Mouse (Mus musculus): ENCODE results near the gene Kirrel3. TPM values are rescaled to one million over a fixed set of nuclear protein-coding genes. Genes with fewer than 3 reads are reported as not detected.

Kirrel3 gene
- polyA plus RNA-seq (2015; fragmentation: Nextera tagmentation; extraction: Ambion mirVana), result 0.60 and 0.69 TPM in 2 replicates

- Histone ChIP-seq H3K27ac (ENCODE audit: low read depth, low read length) (no peak within 1 kb of the TSS), H3K9me3 (ENCODE audit: control insufficient read depth) (no peaks in the 10 kb centered on the region), H3K36me3 (ENCODE audit: control insufficient read depth, insufficient read depth) (no peaks in the 10 kb centered on the region), H3K4me3 (ENCODE audit: low read depth, low read length) (peak within 1 kb of the TSS; percentile 39), H3K4me1 (replicated peaks; ENCODE audit: control insufficient read depth, insufficient read depth, low read length) (no peaks in the 10 kb centered on the region), H3K9ac (ENCODE audit: low read depth, low read length) (peak within 1 kb of the TSS; percentile 17; the same call in 1 of the 2 replicates), H3K27me3 (replicated peaks; ENCODE audit: control insufficient read depth, insufficient read depth, low read length) (peaks cover 60% of the 10 kb centered on the region), H3K4me2 (replicated peaks; ENCODE audit: low read depth) (peak within 1 kb of the TSS; percentile 73)
- WGBS, result 0% methylated on average over 35 of the region's 35 CpGs
- ATAC-seq, result no peak
- peak; percentile 74 for TF ChIP-seq CTCF (IDR thresholded peaks at IDR 0.05; ENCODE audit: low read depth)
These were observed at the start of gene Kirrel3 for GRCm38 (mm10) chr9:34485759-34486431. Gene Kirrel3, plus strand, starts transcription at chr9:34485894.

- Histone ChIP-seq H3K9ac (ENCODE audit: low read depth, low read length) (no peak overlapping the region), H3K27ac (ENCODE audit: low read depth, low read length) (no peak overlapping the region), H3K4me1 (replicated peaks; ENCODE audit: control insufficient read depth, insufficient read depth, low read length) (no peaks in the 10 kb centered on the region), H3K27me3 (replicated peaks; ENCODE audit: control insufficient read depth, insufficient read depth, low read length) (no peaks in the 10 kb centered on the region), H3K9me3 (ENCODE audit: control insufficient read depth) (no peaks in the 10 kb centered on the region), H3K36me3 (ENCODE audit: control insufficient read depth, insufficient read depth) (no peaks in the 10 kb centered on the region), H3K4me2 (replicated peaks; ENCODE audit: low read depth) (no peak overlapping the region), H3K4me3 (ENCODE audit: low read depth, low read length) (no peak overlapping the region)
- ATAC-seq, result no peak
- WGBS, result 78% methylated on average over 4 of the region's 4 CpGs
- TF ChIP-seq CTCF (IDR thresholded peaks at IDR 0.05; ENCODE audit: low read depth), result no peak
These were observed 45.0 kb upstream of the Kirrel3 start for GRCm38 (mm10) chr9:34440721-34441120.

GRCm38 (mm10) chr9:34443950-34444349 is 41.7 kb upstream of the Kirrel3 start:
- ATAC-seq, result no peak
- WGBS, result 75% methylated on average over 4 of the region's 4 CpGs
- Histone ChIP-seq H3K4me1 (replicated peaks; ENCODE audit: control insufficient read depth, insufficient read depth, low read length) (no peaks in the 10 kb centered on the region), H3K9ac (ENCODE audit: low read depth, low read length) (no peak overlapping the region), H3K9me3 (ENCODE audit: control insufficient read depth) (no peaks in the 10 kb centered on the region), H3K27ac (ENCODE audit: low read depth, low read length) (no peak overlapping the region), H3K4me2 (replicated peaks; ENCODE audit: low read depth) (no peak overlapping the region), H3K27me3 (replicated peaks; ENCODE audit: control insufficient read depth, insufficient read depth, low read length) (no peaks in the 10 kb centered on the region), H3K36me3 (ENCODE audit: control insufficient read depth, insufficient read depth) (no peaks in the 10 kb centered on the region), H3K4me3 (ENCODE audit: low read depth, low read length) (no peak overlapping the region)
- TF ChIP-seq CTCF (IDR thresholded peaks at IDR 0.05; ENCODE audit: low read depth), result no peak

- no peak for ATAC-seq
- Histone ChIP-seq H3K4me3 (ENCODE audit: low read depth, low read length) (no peak overlapping the region), H3K9ac (ENCODE audit: low read depth, low read length) (no peak overlapping the region), H3K9me3 (ENCODE audit: control insufficient read depth) (no peaks in the 10 kb centered on the region), H3K36me3 (ENCODE audit: control insufficient read depth, insufficient read depth) (no peaks in the 10 kb centered on the region), H3K4me2 (replicated peaks; ENCODE audit: low read depth) (no peak overlapping the region), H3K27ac (ENCODE audit: low read depth, low read length) (no peak overlapping the region), H3K27me3 (replicated peaks; ENCODE audit: control insufficient read depth, insufficient read depth, low read length) (no peaks in the 10 kb centered on the region), H3K4me1 (replicated peaks; ENCODE audit: control insufficient read depth, insufficient read depth, low read length) (no peaks in the 10 kb centered on the region)
- WGBS, result 79% methylated on average over 15 of the region's 15 CpGs
- no peak for TF ChIP-seq CTCF (IDR thresholded peaks at IDR 0.05; ENCODE audit: low read depth)
These were observed 39.0 kb upstream of the Kirrel3 start for GRCm38 (mm10) chr9:34446497-34447350.

- no peak for ATAC-seq
These were observed 38.0 kb upstream of the Kirrel3 start for GRCm38 (mm10) chr9:34447736-34448135.

GRCm38 (mm10) chr9:34448467-34448866 is 37.2 kb upstream of the Kirrel3 start:
- Histone ChIP-seq H3K27ac (ENCODE audit: low read depth, low read length) (no peak overlapping the region), H3K9me3 (ENCODE audit: control insufficient read depth) (no peaks in the 10 kb centered on the region), H3K4me1 (replicated peaks; ENCODE audit: control insufficient read depth, insufficient read depth, low read length) (no peaks in the 10 kb centered on the region), H3K9ac (ENCODE audit: low read depth, low read length) (no peak overlapping the region), H3K27me3 (replicated peaks; ENCODE audit: control insufficient read depth, insufficient read depth, low read length) (no peaks in the 10 kb centered on the region), H3K4me3 (ENCODE audit: low read depth, low read length) (no peak overlapping the region), H3K36me3 (ENCODE audit: control insufficient read depth, insufficient read depth) (no peaks in the 10 kb centered on the region), H3K4me2 (replicated peaks; ENCODE audit: low read depth) (no peak overlapping the region)
- WGBS, result 89% methylated on average over 4 of the region's 4 CpGs
- ATAC-seq, result no peak
- no peak for TF ChIP-seq CTCF (IDR thresholded peaks at IDR 0.05; ENCODE audit: low read depth)

More at GRCm38 (mm10) chr9:34447736-34448135, 38.0 kb upstream of the Kirrel3 start:
- Histone ChIP-seq H3K36me3 (ENCODE audit: control insufficient read depth, insufficient read depth) (no peaks in the 10 kb centered on the region), H3K9ac (ENCODE audit: low read depth, low read length) (no peak overlapping the region), H3K4me1 (replicated peaks; ENCODE audit: control insufficient read depth, insufficient read depth, low read length) (no peaks in the 10 kb centered on the region), H3K4me3 (ENCODE audit: low read depth, low read length) (no peak overlapping the region), H3K27me3 (replicated peaks; ENCODE audit: control insufficient read depth, insufficient read depth, low read length) (no peaks in the 10 kb centered on the region), H3K27ac (ENCODE audit: low read depth, low read length) (no peak overlapping the region), H3K9me3 (ENCODE audit: control insufficient read depth) (no peaks in the 10 kb centered on the region), H3K4me2 (replicated peaks; ENCODE audit: low read depth) (no peak overlapping the region)
- TF ChIP-seq CTCF (IDR thresholded peaks at IDR 0.05; ENCODE audit: low read depth), result no peak
- WGBS, result 81% methylated on average over 2 of the region's 2 CpGs
